Mouse (Mus musculus) embryonic fibroblast, embryonic 13.5 days (primary cell): Measurements from ENCODE around the gene Zfp568. TPM values are rescaled to one million over a fixed set of nuclear protein-coding genes. Genes with fewer than 3 reads are reported as not detected.

Experiments used
- H3K27ac ChIP-seq: 2 replicates; pipeline ENCODE4 v1.5.1; 2012; ENCODE audit warnings: low read length, control low read depth, inconsistent platforms; ENCODE audit not compliant: insufficient read depth
- H3K4me1 ChIP-seq: 2 replicates; pipeline ENCODE4 v1.6.1; 2011; ENCODE audit warnings: low read length; ENCODE audit not compliant: control insufficient read depth, insufficient read depth
- H3K4me3 ChIP-seq: 2 replicates; pipeline ENCODE4 v1.5.1; 2011; ENCODE audit warnings: mild to moderate bottlenecking, control low read depth, low read length; ENCODE audit not compliant: insufficient read depth
- CTCF ChIP-seq: IDR thresholded peaks from 2 replicates; pipeline ENCODE4 v1.5.1; 2011; ENCODE audit warnings: mild to moderate bottlenecking, control low read depth, low read length, moderate library complexity, borderline replicate concordance; ENCODE audit not compliant: insufficient read depth
- POLR2A ChIP-seq: IDR thresholded peaks from 2 replicates; pipeline ENCODE4 v1.6.1; 2011; ENCODE audit warnings: low read depth, mild to moderate bottlenecking, control low read depth, low read length, moderate library complexity
- polyA plus RNA-seq: library from polyadenylated mRNA; stranded (reverse); fragments of >200 nt; gene quantifications from 2 replicates; pipeline ENCODE4 v1.2.4, GENCODE M21; 2011; ENCODE audit warnings: low read depth; ENCODE audit not compliant: missing spikeins, insufficient read length

Zfp568 gene
- polyA plus RNA-seq, 1 experiment = 21.7 TPM

GRCm38 (mm10) chr7:29983340-29983689 lies 440 bp upstream of the Zfp568 start:
- peaks cover 16% of the 10 kb centered on the region for H3K4me1 ChIP-seq
- no peak for TF ChIP-seq POLR2A
- no peak for TF ChIP-seq CTCF
- peak overlapping the region; percentile 79 for H3K4me3 ChIP-seq
- H3K27ac ChIP-seq = peak overlapping the region; percentile 95

GRCm38 (mm10) chr7:29986101-29986500 lies 2.3 kb downstream of the Zfp568 start:
- Histone ChIP-seq H3K27ac (no peak overlapping the region), H3K4me1 (peaks cover 11% of the 10 kb centered on the region), H3K4me3 (no peak overlapping the region; the same call in 1 of the 2 replicates)
- TF ChIP-seq CTCF (no peak), POLR2A (no peak)

- Histone ChIP-seq H3K4me1 (peaks cover 6% of the 10 kb centered on the region; the same call in 1 of the 2 replicates), H3K27ac (no peak overlapping the region), H3K4me3 (no peak overlapping the region)
- TF ChIP-seq CTCF (no peak), POLR2A (no peak)
Measured at GRCm38 (mm10) chr7:29987551-29987950, 3.8 kb downstream of the Zfp568 start.

- H3K4me1 ChIP-seq = peaks cover 6% of the 10 kb centered on the region; the same call in 1 of the 2 replicates
- no peak overlapping the region for H3K4me3 ChIP-seq
- no peak for TF ChIP-seq POLR2A
- no peak for TF ChIP-seq CTCF
- no peak overlapping the region for H3K27ac ChIP-seq
Measured at GRCm38 (mm10) chr7:29989031-29989430, 5.3 kb downstream of the Zfp568 start.

- no peaks in the 10 kb centered on the region for H3K4me1 ChIP-seq
- no peak for TF ChIP-seq CTCF
- no peak for TF ChIP-seq POLR2A
- H3K4me3 ChIP-seq = no peak overlapping the region
- no peak overlapping the region for H3K27ac ChIP-seq
Measured at GRCm38 (mm10) chr7:29992698-29993097, 8.9 kb downstream of the Zfp568 start.

GRCm38 (mm10) chr7:29993340-29993739 lies 9.6 kb downstream of the Zfp568 start:
- Histone ChIP-seq H3K4me1 (no peaks in the 10 kb centered on the region), H3K4me3 (no peak overlapping the region), H3K27ac (no peak overlapping the region)
- no peak for TF ChIP-seq CTCF
- TF ChIP-seq POLR2A = no peak

GRCm38 (mm10) chr7:29995134-29995533 lies 11.4 kb downstream of the Zfp568 start:
- H3K27ac ChIP-seq = peak overlapping the region; percentile 66
- TF ChIP-seq POLR2A = no peak
- no peak for TF ChIP-seq CTCF
- H3K4me1 ChIP-seq = no peaks in the 10 kb centered on the region
- H3K4me3 ChIP-seq = no peak overlapping the region

- no peak overlapping the region for H3K4me3 ChIP-seq
- TF ChIP-seq CTCF (no peak), POLR2A (no peak)
- H3K4me1 ChIP-seq = no peaks in the 10 kb centered on the region
- H3K27ac ChIP-seq = no peak overlapping the region
Measured at GRCm38 (mm10) chr7:30000601-30001000, 16.8 kb downstream of the Zfp568 start.

- H3K4me3 ChIP-seq = no peak overlapping the region
- 0 out of 2 replicates have a peak overlapping the region, but pooled peaks have one; percentile 2 for H3K27ac ChIP-seq
- H3K4me1 ChIP-seq = peaks cover 16% of the 10 kb centered on the region
- TF ChIP-seq CTCF (no peak), POLR2A (no peak)
Measured at GRCm38 (mm10) chr7:30007601-30008000, 23.8 kb downstream of the Zfp568 start.

- Histone ChIP-seq H3K4me1 (peaks cover 16% of the 10 kb centered on the region), H3K27ac (0 out of 2 replicates have a peak overlapping the region, but pooled peaks have one; percentile 2), H3K4me3 (no peak overlapping the region)
- TF ChIP-seq CTCF (no peak), POLR2A (no peak)
Measured at GRCm38 (mm10) chr7:30008020-30008690, 24.4 kb downstream of the Zfp568 start.
